Mouse (Mus musculus): ENCODE measurements around the gene Hipk4. TPM values are rescaled to one million over a fixed set of nuclear protein-coding genes. Genes with fewer than 3 reads are reported as not detected.
A peak's percentile ranks its signal among the peaks of the same experiment; 100 is the strongest.

Hipk4 gene
- polyA plus RNA-seq, 1 experiment from 2014 or later, result 0.52 TPM

- Histone ChIP-seq H3K27ac (no peak overlapping the region), H3K4me2 (replicated peaks) (peak overlapping the region; percentile 74), H3K9ac (replicated peaks) (peak overlapping the region; percentile 76), H3K4me1 (replicated peaks) (peaks cover 18% of the 10 kb centered on the region), H3K4me3 (replicated peaks) (peak overlapping the region; percentile 55), H3K36me3 (peaks cover 34% of the 10 kb centered on the region), H3K27me3 (no peaks in the 10 kb centered on the region), H3K9me3 (no peaks in the 10 kb centered on the region)
- peak; percentile 96 for ATAC-seq
- 4% methylated on average over 30 of the region's 30 CpGs for WGBS
These were observed 19.4 kb downstream of the Hipk4 start for GRCm38 (mm10) chr7:27542392-27543033.

- WGBS, result 54% methylated on average over 6 of the region's 6 CpGs
- peaks cover 18% of the 10 kb centered on the region for H3K4me1 ChIP-seq (replicated peaks)
These were observed 20.0 kb downstream of the Hipk4 start for GRCm38 (mm10) chr7:27543065-27543464.

GRCm38 (mm10) chr7:27543851-27544250, 20.8 kb downstream of the Hipk4 start:
- ATAC-seq, result no peak
- WGBS, result 87% methylated on average over 4 of the region's 4 CpGs
- Histone ChIP-seq H3K4me1 (replicated peaks) (peaks cover 18% of the 10 kb centered on the region), H3K4me2 (replicated peaks) (no peak overlapping the region), H3K9me3 (no peaks in the 10 kb centered on the region), H3K36me3 (peaks cover 22% of the 10 kb centered on the region), H3K27me3 (no peaks in the 10 kb centered on the region), H3K27ac (no peak overlapping the region), H3K4me3 (replicated peaks) (no peak overlapping the region), H3K9ac (replicated peaks) (no peak overlapping the region)

More at GRCm38 (mm10) chr7:27543065-27543464, 20.0 kb downstream of the Hipk4 start:
- H3K9ac ChIP-seq (replicated peaks), result peak overlapping the region; percentile 76
- no peaks in the 10 kb centered on the region for H3K27me3 ChIP-seq
- no peaks in the 10 kb centered on the region for H3K9me3 ChIP-seq
- peak overlapping the region; percentile 55 for H3K4me3 ChIP-seq (replicated peaks)
- no peak overlapping the region for H3K27ac ChIP-seq
- H3K36me3 ChIP-seq, result peaks cover 28% of the 10 kb centered on the region
- peak; percentile 5 for ATAC-seq
- H3K4me2 ChIP-seq (replicated peaks), result peak overlapping the region; percentile 74

- Histone ChIP-seq H3K9me3 (no peaks in the 10 kb centered on the region), H3K36me3 (peaks cover 13% of the 10 kb centered on the region), H3K4me3 (replicated peaks) (no peak overlapping the region), H3K27ac (no peak overlapping the region), H3K9ac (replicated peaks) (no peak overlapping the region), H3K4me1 (replicated peaks) (peaks cover 18% of the 10 kb centered on the region), H3K27me3 (no peaks in the 10 kb centered on the region), H3K4me2 (replicated peaks) (no peak overlapping the region)
- no peak for ATAC-seq
- WGBS, result 91% methylated on average over 12 of the region's 12 CpGs
These were observed 21.8 kb downstream of the Hipk4 start for GRCm38 (mm10) chr7:27544675-27545370.

DNA sequence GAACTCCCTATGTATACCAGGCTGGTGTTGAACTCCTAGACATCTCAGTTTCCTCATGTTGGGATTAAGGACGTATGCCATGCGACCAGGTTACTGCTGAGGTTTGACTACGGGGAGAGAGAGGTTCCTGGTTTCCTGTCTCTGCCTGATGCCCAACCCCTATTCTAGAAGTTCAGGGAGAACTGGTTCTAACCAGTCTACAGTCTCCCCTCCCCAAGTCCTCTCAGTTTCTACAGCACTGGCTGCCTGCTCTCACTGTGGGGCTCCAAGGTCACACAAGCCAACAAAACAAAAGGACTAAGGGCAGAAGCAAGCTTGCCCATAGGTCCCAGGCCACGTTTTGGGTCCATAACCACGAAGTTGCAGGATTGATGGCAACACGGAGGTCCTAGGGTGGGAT, 26.5 kb downstream of the Hipk4 start:
- Histone ChIP-seq H3K27ac (no peak overlapping the region), H3K4me3 (replicated peaks) (no peak overlapping the region), H3K9me3 (no peaks in the 10 kb centered on the region), H3K9ac (replicated peaks) (no peak overlapping the region), H3K4me1 (replicated peaks) (peaks cover 16% of the 10 kb centered on the region), H3K4me2 (replicated peaks) (no peak overlapping the region), H3K36me3 (no peaks in the 10 kb centered on the region), H3K27me3 (no peaks in the 10 kb centered on the region)
- ATAC-seq, result no peak
- 80% methylated on average over 6 of the region's 6 CpGs for WGBS

- no peak for ATAC-seq
- Histone ChIP-seq H3K36me3 (peaks cover 12% of the 10 kb centered on the region), H3K27ac (no peak overlapping the region), H3K9ac (replicated peaks) (0 out of 2 replicates have a peak overlapping the region, but pooled peaks have one; percentile 73), H3K9me3 (no peaks in the 10 kb centered on the region), H3K4me1 (replicated peaks) (peaks cover 19% of the 10 kb centered on the region), H3K4me2 (replicated peaks) (peak overlapping the region; percentile 89), H3K27me3 (no peaks in the 10 kb centered on the region), H3K4me3 (replicated peaks) (peak overlapping the region; percentile 60; the same call in 1 of the 2 replicates)
- WGBS, result 53% methylated on average over 5 of the region's 5 CpGs
These were observed 29.0 kb downstream of the Hipk4 start for GRCm38 (mm10) chr7:27552070-27552469.

DNA sequence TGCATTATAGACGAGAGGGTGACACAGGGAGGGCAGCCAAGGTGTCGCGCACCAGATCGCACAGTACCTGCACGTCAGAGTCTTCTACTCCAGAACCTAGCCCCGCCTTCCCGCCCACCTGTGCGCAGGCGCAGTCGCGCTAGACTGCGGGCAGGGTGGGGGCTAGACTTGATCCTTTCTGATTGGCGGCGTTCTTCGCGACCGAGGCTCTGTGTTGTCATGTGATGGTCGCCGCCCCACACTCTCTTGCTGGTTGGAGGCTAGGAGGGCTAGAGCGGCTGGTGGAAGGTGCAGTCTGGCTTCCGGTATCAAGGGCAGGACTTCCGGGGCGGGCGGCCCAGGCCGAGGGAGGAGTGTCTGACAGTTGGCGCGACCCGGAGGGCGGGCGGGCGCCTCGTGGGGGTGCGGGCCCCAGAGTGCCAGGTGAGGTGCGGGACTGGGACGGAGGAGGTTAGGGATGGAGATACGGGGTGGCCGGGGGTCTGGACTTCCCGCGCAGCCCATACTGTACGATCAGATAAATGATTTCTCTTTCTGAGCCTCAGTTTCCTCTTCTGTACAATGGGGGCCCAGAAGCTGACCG, 30.0 kb downstream of the Hipk4 start, which contains the start of the genes Pld3 and 2310022A10Rik:
TSS of gene Pld3 (minus strand) at position 288 of the 583 bp plus-strand sequence.
TSS of gene 2310022A10Rik (plus strand) at position 303 of the 583 bp plus-strand sequence.
- Histone ChIP-seq H3K9ac (replicated peaks) (peak within 1 kb of the TSS; percentile 73), H3K4me1 (replicated peaks) (peaks cover 19% of the 10 kb centered on the region), H3K4me2 (replicated peaks) (peak within 1 kb of the TSS; percentile 89), H3K36me3 (peaks cover 12% of the 10 kb centered on the region), H3K4me3 (replicated peaks) (peak within 1 kb of the TSS; percentile 60), H3K27ac (no peak within 1 kb of the TSS), H3K27me3 (no peaks in the 10 kb centered on the region), H3K9me3 (no peaks in the 10 kb centered on the region)
- WGBS, result under 1% methylated on average over 41 of the region's 41 CpGs
- peak; percentile 100 for ATAC-seq

DNA sequence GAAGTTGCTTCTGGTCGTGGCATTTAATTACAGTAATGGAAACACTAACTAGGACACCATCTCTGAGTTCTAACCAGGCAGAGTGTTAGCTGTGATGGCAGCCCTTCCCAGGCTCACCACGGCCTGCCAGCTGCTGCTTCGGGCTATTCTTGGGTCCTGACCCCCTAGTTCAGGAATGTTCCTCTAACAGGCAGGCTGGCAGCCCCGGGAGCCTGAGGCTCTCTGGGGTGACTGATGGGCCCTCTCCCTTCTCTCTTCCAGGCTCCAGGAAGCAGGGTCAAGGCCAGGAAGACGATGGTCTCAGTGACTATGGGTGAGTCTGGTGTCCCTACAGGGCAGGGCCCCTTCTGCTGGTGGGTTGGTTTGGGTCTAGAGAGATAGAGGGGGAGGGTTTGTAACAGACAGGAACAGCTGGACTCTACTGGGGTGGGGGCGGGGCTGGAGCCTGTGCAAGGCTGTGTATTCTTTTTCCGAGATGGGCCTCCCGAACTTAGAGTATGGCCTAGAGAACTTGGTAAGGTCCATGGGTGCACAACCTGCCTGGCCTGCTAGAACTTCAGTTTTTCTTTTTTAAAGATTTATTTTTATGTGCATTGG, 37.3 kb downstream of the Hipk4 start:
- no peak overlapping the region for H3K27ac ChIP-seq
- no peaks in the 10 kb centered on the region for H3K9me3 ChIP-seq
- H3K4me1 ChIP-seq (replicated peaks), result no peaks in the 10 kb centered on the region
- 82% methylated on average over 8 of the region's 8 CpGs for WGBS
- H3K4me2 ChIP-seq (replicated peaks), result no peak overlapping the region
- H3K36me3 ChIP-seq, result peaks cover 75% of the 10 kb centered on the region
- ATAC-seq, result no peak
- no peak overlapping the region for H3K4me3 ChIP-seq (replicated peaks)
- no peaks in the 10 kb centered on the region for H3K27me3 ChIP-seq
- no peak overlapping the region for H3K9ac ChIP-seq (replicated peaks)

DNA sequence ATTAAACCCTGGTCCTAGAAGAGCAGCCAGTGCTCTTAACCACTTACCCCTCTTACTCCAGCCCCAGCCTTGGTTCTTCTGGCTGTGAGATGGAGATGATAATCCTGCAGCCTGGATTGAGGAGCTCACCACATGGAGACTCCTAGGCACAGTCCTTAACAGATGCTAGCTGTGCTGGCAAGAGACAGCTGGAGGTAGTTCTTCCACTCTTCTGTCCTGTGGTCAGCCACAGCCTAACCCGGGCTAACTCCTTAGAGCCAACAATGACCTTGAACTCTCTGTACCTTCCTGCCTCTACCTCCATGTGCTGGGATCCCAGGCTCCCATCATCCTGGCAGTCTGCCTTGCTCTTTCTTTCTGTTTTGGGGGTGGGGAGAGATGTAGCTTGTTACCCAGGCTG, 37.9 kb downstream of the Hipk4 start:
- Histone ChIP-seq H3K9me3 (no peaks in the 10 kb centered on the region), H3K27me3 (no peaks in the 10 kb centered on the region), H3K4me2 (replicated peaks) (no peak overlapping the region), H3K4me1 (replicated peaks) (no peaks in the 10 kb centered on the region), H3K36me3 (peaks cover 74% of the 10 kb centered on the region), H3K27ac (no peak overlapping the region), H3K4me3 (replicated peaks) (no peak overlapping the region), H3K9ac (replicated peaks) (no peak overlapping the region)
- WGBS, result 100% methylated on average over 1 of the region's 1 CpGs
- no peak for ATAC-seq

GRCm38 (mm10) chr7:27569580-27570224, 46.6 kb downstream of the Hipk4 start:
- no peak overlapping the region for H3K4me3 ChIP-seq (replicated peaks)
- H3K27me3 ChIP-seq, result no peaks in the 10 kb centered on the region
- no peaks in the 10 kb centered on the region for H3K4me1 ChIP-seq (replicated peaks)
- WGBS, result 90% methylated on average over 5 of the region's 5 CpGs
- ATAC-seq, result no peak
- peaks cover 76% of the 10 kb centered on the region for H3K36me3 ChIP-seq
- H3K9ac ChIP-seq (replicated peaks), result no peak overlapping the region
- H3K4me2 ChIP-seq (replicated peaks), result no peak overlapping the region
- H3K9me3 ChIP-seq, result no peaks in the 10 kb centered on the region
- no peak overlapping the region for H3K27ac ChIP-seq

GRCm38 (mm10) chr7:27572133-27572532, 49.1 kb downstream of the Hipk4 start:
- no peaks in the 10 kb centered on the region for H3K9me3 ChIP-seq
- ATAC-seq, result no peak
- 98% methylated on average over 4 of the region's 4 CpGs for WGBS
- H3K4me1 ChIP-seq (replicated peaks), result no peaks in the 10 kb centered on the region
- H3K9ac ChIP-seq (replicated peaks), result no peak overlapping the region
- no peak overlapping the region for H3K4me2 ChIP-seq (replicated peaks)
- no peak overlapping the region for H3K27ac ChIP-seq
- no peaks in the 10 kb centered on the region for H3K27me3 ChIP-seq
- no peak overlapping the region for H3K4me3 ChIP-seq (replicated peaks)
- H3K36me3 ChIP-seq, result peaks cover 84% of the 10 kb centered on the region
